Mouse (Mus musculus) heart, adult 2 months (tissue): ENCODE measurements around the gene Scai.

Source experiments
- CTCF ChIP-seq: fragments of 200-600 bp; IDR thresholded peaks from 2 replicates; pipeline ENCODE4 v1.8.1; 2022; ENCODE audit warnings: antibody characterized with exemption, mild to moderate bottlenecking, moderate library complexity
- POLR2A ChIP-seq: fragments of 200-500 bp; IDR thresholded peaks from 2 replicates; pipeline ENCODE4 v1.6.1; 2011; ENCODE audit warnings: mild to moderate bottlenecking, low read depth, low read length, control low read depth; ENCODE audit not compliant: insufficient read depth

DNA sequence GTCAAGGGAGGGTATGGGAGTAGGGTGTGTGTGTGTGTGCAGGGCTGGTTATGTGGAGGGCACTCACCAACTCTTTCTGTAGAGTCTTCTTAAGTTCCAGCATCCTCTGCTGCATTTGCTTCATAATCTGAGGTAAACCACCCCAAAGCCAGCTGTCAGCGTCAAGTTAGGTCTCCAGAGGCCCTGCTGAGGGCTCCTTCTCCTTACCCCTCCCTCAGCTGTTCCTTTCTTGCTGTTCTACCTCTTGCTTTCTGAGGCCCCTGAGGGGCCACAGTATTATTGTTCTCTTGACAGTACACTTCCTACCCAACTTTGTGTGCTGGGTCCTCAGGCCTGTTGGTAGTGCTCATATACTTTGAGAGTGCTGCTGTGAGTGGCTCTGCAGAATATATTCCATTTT is 170.5 kb downstream of the Scai start:
- TF ChIP-seq CTCF (no peak), POLR2A (no peak)
